Comparison of ENCODE assay signal across 13 mouse cellular contexts in the genomic region with DNA sequence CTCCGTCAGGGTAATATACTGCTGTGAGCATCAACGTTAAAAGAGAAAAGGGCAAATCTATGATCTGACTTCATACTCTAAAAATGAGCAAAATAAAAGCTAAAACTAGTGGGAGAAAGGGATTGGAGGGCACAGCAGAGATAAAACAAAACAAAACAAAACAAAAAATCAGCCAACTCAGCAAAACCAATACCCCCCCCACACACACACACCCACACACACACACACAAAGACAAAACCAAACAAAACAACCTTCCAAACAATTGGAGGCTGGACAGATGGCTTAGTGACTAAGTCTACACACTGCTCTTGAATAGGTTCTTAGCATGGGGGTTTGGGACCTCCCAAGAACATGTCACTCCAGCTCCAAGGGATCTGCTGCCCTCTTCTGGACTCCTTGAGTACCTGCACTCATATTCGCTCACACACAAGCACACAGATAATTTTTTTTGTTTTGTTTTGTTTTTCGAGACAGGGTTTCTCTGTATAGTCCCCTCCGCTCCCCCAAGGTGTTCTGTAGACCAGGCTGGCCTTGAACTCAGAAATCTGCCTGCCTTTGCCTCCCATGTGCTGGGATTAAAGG.
DNase-seq lines count a peak whose midpoint lies in the region; ATAC-seq and TF ChIP-seq lines count a peak whose summit lies in the region.
"Had no signal": no experiment of that assay in that cellular context is flagged by ENCODE, and none has a peak within 500 bp of the region (broad histone marks: within the 10 kb centered on the region; RNA-seq: fewer than 3 reads in every experiment).

No protein-coding gene starts in this region.

- DNase-seq in hindbrain, postnatal 0 days (ENCODE audit: low spot score), result no peak
- DNase-seq in hindbrain, embryonic 14.5 days (ENCODE audit: low spot score), result no peak
- no peak for DNase-seq in midbrain, postnatal 0 days (ENCODE audit: low spot score)
- DNase-seq in MEL (ENCODE audit: low read depth, low spot score), result peak; percentile 17
- peak; percentile 34 for DNase-seq in mesoderm, embryonic 11.5 days (ENCODE audit: low read depth, low spot score)
- no peak for DNase-seq in adipocyte (ENCODE audit: low spot score)
- DNase-seq: adrenal gland, postnatal 25 days; thymus, postnatal 25 days had no signal

- WGBS in hindbrain, postnatal 0 days, result 73% methylated on average over 5 of the region's 5 CpGs
- WGBS in hindbrain, embryonic 14.5 days, result 79% methylated on average over 5 of the region's 5 CpGs
- 77% methylated on average over 5 of the region's 5 CpGs for WGBS in midbrain, postnatal 0 days
- WGBS in midbrain, embryonic 13.5 days, result 88% methylated on average over 5 of the region's 5 CpGs

- no peak overlapping the region for H3K9ac ChIP-seq in hindbrain, postnatal 0 days (replicated peaks; ENCODE audit: low read length)
- no peak overlapping the region for H3K9ac ChIP-seq in hindbrain, embryonic 14.5 days
- no peak overlapping the region for H3K9ac ChIP-seq in midbrain, postnatal 0 days (replicated peaks; ENCODE audit: low read length, poor library complexity, severe bottlenecking)
- no peak overlapping the region for H3K9ac ChIP-seq in midbrain, embryonic 13.5 days (replicated peaks)
- no peak overlapping the region for H3K9ac ChIP-seq in MEL (ENCODE audit: control insufficient read depth, low read depth, low read length, poor library complexity, severe bottlenecking)
- H3K9ac ChIP-seq: embryonic facial prominence, embryonic 12.5 days; hindbrain, embryonic 12.5 days; limb, embryonic 13.5 days; lung, embryonic 15.5 days had no signal

- H3K4me2 ChIP-seq in hindbrain, postnatal 0 days (ENCODE audit: low read depth, low read length), result no peak overlapping the region
- no peak overlapping the region for H3K4me2 ChIP-seq in hindbrain, embryonic 14.5 days (replicated peaks)
- no peak overlapping the region for H3K4me2 ChIP-seq in midbrain, postnatal 0 days (ENCODE audit: low read depth, low read length, poor library complexity, severe bottlenecking)
- H3K4me2 ChIP-seq in midbrain, embryonic 13.5 days (replicated peaks), result no peak overlapping the region
- H3K4me2 ChIP-seq: embryonic facial prominence, embryonic 12.5 days; limb, embryonic 13.5 days; lung, embryonic 15.5 days had no signal

- no peaks in the 10 kb centered on the region for H3K9me3 ChIP-seq in hindbrain, postnatal 0 days (ENCODE audit: low read length)
- H3K9me3 ChIP-seq in hindbrain, embryonic 14.5 days (ENCODE audit: control insufficient read depth, low read length), result no peaks in the 10 kb centered on the region
- no peaks in the 10 kb centered on the region for H3K9me3 ChIP-seq in midbrain, postnatal 0 days (ENCODE audit: low read length)
- H3K9me3 ChIP-seq in midbrain, embryonic 13.5 days, result no peaks in the 10 kb centered on the region
- H3K9me3 ChIP-seq in MEL (replicated peaks; ENCODE audit: insufficient read depth, low read length), result no peaks in the 10 kb centered on the region
- H3K9me3 ChIP-seq: hindbrain, embryonic 12.5 days; lung, embryonic 15.5 days had no signal

- H3K36me3 ChIP-seq in hindbrain, postnatal 0 days (ENCODE audit: insufficient read depth, low read length), result no peaks in the 10 kb centered on the region
- H3K36me3 ChIP-seq in hindbrain, embryonic 14.5 days (replicated peaks; ENCODE audit: control insufficient read depth, insufficient read depth), result no peaks in the 10 kb centered on the region
- no peaks in the 10 kb centered on the region for H3K36me3 ChIP-seq in midbrain, postnatal 0 days (ENCODE audit: insufficient read depth, low read length)
- H3K36me3 ChIP-seq in midbrain, embryonic 13.5 days, result no peaks in the 10 kb centered on the region
- no peaks in the 10 kb centered on the region for H3K36me3 ChIP-seq in MEL (ENCODE audit: control insufficient read depth in 1 of 2, insufficient read depth in 2 of 2, low read length in 2 of 2)
- H3K36me3 ChIP-seq: embryonic facial prominence, embryonic 12.5 days; hindbrain, embryonic 12.5 days; limb, embryonic 13.5 days; lung, embryonic 15.5 days had no signal

- TF ChIP-seq CTCF in hindbrain, postnatal 0 days (IDR thresholded peaks at IDR 0.05; ENCODE audit: low read depth), result peak; percentile 32
- TF ChIP-seq CTCF in midbrain, postnatal 0 days (IDR thresholded peaks at IDR 0.05), result peak; percentile 45; the same call in 1 of the 2 replicates
- TF ChIP-seq CTCF in MEL (IDR thresholded peaks at IDR 0.05 in 2 of 3, conservative IDR thresholded peaks at IDR 0.05 in 1 of 3; ENCODE audit: control insufficient read depth in 1 of 3, insufficient read depth in 1 of 3, low read depth in 2 of 3, low read length in 3 of 3, poor library complexity in 1 of 3, severe bottlenecking in 1 of 3), result peak; percentile 20 to 22 (median 21); a peak in 3 of 6 replicates

- no peaks in the 10 kb centered on the region for H3K27me3 ChIP-seq in hindbrain, postnatal 0 days (ENCODE audit: insufficient read depth, low read length)
- no peaks in the 10 kb centered on the region for H3K27me3 ChIP-seq in hindbrain, embryonic 14.5 days (ENCODE audit: control insufficient read depth, insufficient read depth, low read length)
- no peaks in the 10 kb centered on the region for H3K27me3 ChIP-seq in midbrain, postnatal 0 days (ENCODE audit: insufficient read depth, low read length)
- no peaks in the 10 kb centered on the region for H3K27me3 ChIP-seq in midbrain, embryonic 13.5 days
- no peaks in the 10 kb centered on the region for H3K27me3 ChIP-seq in MEL (ENCODE audit: control insufficient read depth in 1 of 2, insufficient read depth in 2 of 2, low read length in 2 of 2)
- H3K27me3 ChIP-seq: embryonic facial prominence, embryonic 12.5 days; hindbrain, embryonic 12.5 days; lung, embryonic 15.5 days had no signal

- no peaks in the 10 kb centered on the region for H3K79me2 ChIP-seq in MEL (ENCODE audit: control insufficient read depth, insufficient read depth, low read length, poor library complexity)

- no peak overlapping the region for H3K4me3 ChIP-seq in hindbrain, postnatal 0 days (ENCODE audit: low read length)
- no peak overlapping the region for H3K4me3 ChIP-seq in hindbrain, embryonic 14.5 days (replicated peaks; ENCODE audit: low read length)
- no peak overlapping the region for H3K4me3 ChIP-seq in midbrain, postnatal 0 days (ENCODE audit: low read depth, low read length)
- H3K4me3 ChIP-seq in midbrain, embryonic 13.5 days (replicated peaks), result no peak overlapping the region
- H3K4me3 ChIP-seq in MEL (ENCODE audit: control insufficient read depth in 1 of 2, insufficient read depth in 1 of 2, low read depth in 2 of 2, low read length in 2 of 2), result no peak overlapping the region
- H3K4me3 ChIP-seq: embryonic facial prominence, embryonic 12.5 days; hindbrain, embryonic 12.5 days; limb, embryonic 13.5 days; lung, embryonic 15.5 days had no signal

- TF ChIP-seq RAD21 in MEL (IDR thresholded peaks at IDR 0.05; ENCODE audit: low read depth, low read length), result peak; percentile 26

- no peak overlapping the region for H3K27ac ChIP-seq in hindbrain, postnatal 0 days
- H3K27ac ChIP-seq in hindbrain, embryonic 14.5 days, result no peak overlapping the region
- H3K27ac ChIP-seq in midbrain, postnatal 0 days (ENCODE audit: low read depth, low read length), result no peak overlapping the region
- H3K27ac ChIP-seq in midbrain, embryonic 13.5 days, result no peak overlapping the region
- no peak overlapping the region for H3K27ac ChIP-seq in MEL (ENCODE audit: control insufficient read depth, low read depth, low read length)
- H3K27ac ChIP-seq: embryonic facial prominence, embryonic 12.5 days; limb, embryonic 13.5 days; lung, embryonic 15.5 days had no signal

- no peak for TF ChIP-seq EP300 in MEL (IDR thresholded peaks at IDR 0.05; ENCODE audit: low read depth in 1 of 2, low read length in 2 of 2)

- TF ChIP-seq POLR2A in MEL (IDR thresholded peaks at IDR 0.05; ENCODE audit: control insufficient read depth in 1 of 2, insufficient read depth in 1 of 2, low read depth in 1 of 2, low read length in 2 of 2, poor library complexity in 1 of 2), result no peak

- no peak for ATAC-seq in hindbrain, postnatal 0 days
- no peak for ATAC-seq in hindbrain, embryonic 14.5 days (ENCODE audit: low FRiP score)
- ATAC-seq in midbrain, postnatal 0 days (ENCODE audit: low FRiP score), result no peak
- ATAC-seq in midbrain, embryonic 13.5 days, result no peak

- peaks cover 10% of the 10 kb centered on the region for H3K4me1 ChIP-seq in hindbrain, postnatal 0 days (ENCODE audit: insufficient read depth, low read length)
- H3K4me1 ChIP-seq in hindbrain, embryonic 14.5 days (replicated peaks; ENCODE audit: control insufficient read depth, insufficient read depth, low read length), result peaks cover 16% of the 10 kb centered on the region
- peaks cover 8% of the 10 kb centered on the region for H3K4me1 ChIP-seq in midbrain, postnatal 0 days (ENCODE audit: insufficient read depth, low read length)
- peaks cover 35% of the 10 kb centered on the region for H3K4me1 ChIP-seq in midbrain, embryonic 13.5 days (replicated peaks)
- H3K4me1 ChIP-seq in MEL (ENCODE audit: control insufficient read depth in 1 of 2, insufficient read depth in 2 of 2, low read length in 2 of 2), result no peaks in the 10 kb centered on the region
- H3K4me1 ChIP-seq: limb, embryonic 13.5 days; lung, embryonic 15.5 days had no signal

TF ChIP-seq in MEL, 35 proteins besides CTCF, POLR2A, EP300 and RAD21:
- TF ChIP-seq MAFK (IDR thresholded peaks at IDR 0.05; ENCODE audit: borderline replicate concordance, low read depth, low read length) (0 out of 2 replicates have a peak, but pooled peaks have one; percentile 7), NELFE (IDR thresholded peaks at IDR 0.05; ENCODE audit: low read depth, low read length) (no peak), ZMIZ1 (IDR thresholded peaks at IDR 0.05; ENCODE audit: low read depth, low read length) (no peak)

Comparison
In these comparisons a context has a peak if more than half of its experiments do, and no peak if none do; other contexts are left out.
1. DNase-seq: peak in MEL (single experiment) and mesoderm, embryonic 11.5 days (single experiment); none in hindbrain, postnatal 0 days (single experiment), hindbrain, embryonic 14.5 days (single experiment), midbrain, postnatal 0 days (single experiment) and adipocyte (single experiment).
2. Peak in every context shown above with its lines, with median percentiles within 50 percentile points of each other: CTCF ChIP-seq.